Mouse (Mus musculus) macrophage (primary cell): ENCODE data around the gene Fhl3. TPM values are rescaled to one million over a fixed set of nuclear protein-coding genes. Genes with fewer than 3 reads are reported as not detected.

Source experiments
- H3K27ac ChIP-seq: fragments of 350-480 bp; formaldehyde crosslinking; 2 replicates; pipeline ENCODE4 v1.9.0; 2021
- H3K36me3 ChIP-seq: fragments of 350-480 bp; formaldehyde crosslinking; 2 replicates; pipeline ENCODE4 v1.9.0; 2021; ENCODE audit errors: inconsistent target
- H3K4me3 ChIP-seq: fragments of 350-480 bp; formaldehyde crosslinking; 2 replicates; pipeline ENCODE4 v1.9.0; 2021; ENCODE audit errors: inconsistent target
- H3K79me2 ChIP-seq: fragments of 350-480 bp; formaldehyde crosslinking; 2 replicates; pipeline ENCODE4 v1.9.0; 2021; ENCODE audit errors: inconsistent target
- WGBS: methylation state at CpG from one replicate; pipeline ENCODE4 v1.1.7; 2026; ENCODE audit warnings: inconsistent platforms; ENCODE audit not compliant: missing documents; 5-methylcytosine and 5-hydroxymethylcytosine counted together
- polyA plus RNA-seq: library from polyadenylated mRNA; stranded (reverse); fragments of 250-400 nt; gene quantifications from 3 replicates; pipeline ENCODE4 v1.2.4, GENCODE M21; 2018; ENCODE audit warnings: inconsistent platforms

Gene Fhl3
- polyA plus RNA-seq, 1 experiment from 2014 or later = 24.2 TPM

DNA sequence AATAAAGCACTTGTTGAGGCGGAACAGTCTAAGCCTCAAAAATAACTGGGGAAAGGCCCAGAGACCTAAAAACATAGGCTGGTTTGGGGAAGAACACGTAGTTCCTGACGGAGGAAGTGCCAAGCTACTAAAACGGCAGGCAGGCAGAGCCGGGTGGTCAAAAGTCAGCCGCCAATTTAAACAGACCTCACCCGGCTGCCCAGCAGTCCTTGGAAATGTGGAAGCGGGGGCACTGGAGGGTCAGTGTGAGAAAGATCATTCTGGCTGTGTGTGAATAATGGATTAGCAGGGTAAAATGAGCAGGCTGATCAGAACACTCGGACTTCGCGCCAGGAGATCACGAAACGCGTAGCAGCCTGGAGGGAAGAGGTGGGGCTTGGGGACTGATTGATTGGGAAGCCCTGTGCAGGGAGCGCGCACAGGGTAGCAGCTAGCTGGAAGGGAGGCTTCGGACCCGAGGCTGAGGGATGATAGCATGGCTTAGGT, 9.5 kb downstream of the Fhl3 start:
- H3K36me3 ChIP-seq = peaks cover 9% of the 10 kb centered on the region; the same call in 1 of the 2 replicates
- WGBS = 1% methylated on average over 18 of the region's 18 CpGs
- peaks cover 29% of the 10 kb centered on the region for H3K79me2 ChIP-seq
- H3K4me3 ChIP-seq = peak overlapping the region; percentile 20
- H3K27ac ChIP-seq = peak overlapping the region; percentile 99

DNA sequence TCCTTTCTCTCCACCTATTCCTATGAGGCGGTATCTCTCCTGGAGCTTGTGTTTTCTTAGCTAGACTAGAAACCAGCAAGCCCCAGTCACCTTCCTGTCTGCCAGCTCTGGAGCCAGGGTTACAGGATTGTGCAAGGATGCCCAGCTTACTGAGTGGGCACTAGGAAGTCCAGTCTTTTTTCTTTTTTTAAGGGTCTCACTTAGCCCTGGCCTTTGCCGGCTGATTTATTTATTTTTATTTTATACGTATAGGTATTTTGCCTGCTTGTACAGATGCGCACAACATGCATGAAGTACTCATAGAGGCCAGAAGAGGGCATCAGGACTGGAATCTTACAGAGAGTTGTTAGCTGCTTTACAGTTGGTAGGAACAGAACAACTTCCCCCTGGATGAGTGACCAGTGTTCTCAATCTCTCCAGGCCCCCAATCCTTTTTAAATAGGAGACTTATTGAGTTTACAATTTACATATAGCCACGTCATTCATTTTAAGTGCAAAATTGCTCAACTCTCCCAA, 10.3 kb downstream of the Fhl3 start:
- peaks cover 31% of the 10 kb centered on the region for H3K79me2 ChIP-seq
- peak overlapping the region; percentile 99 for H3K27ac ChIP-seq
- H3K36me3 ChIP-seq = peaks cover 9% of the 10 kb centered on the region; the same call in 1 of the 2 replicates
- no peak overlapping the region for H3K4me3 ChIP-seq
- 0% methylated on average over 5 of the region's 5 CpGs for WGBS

DNA sequence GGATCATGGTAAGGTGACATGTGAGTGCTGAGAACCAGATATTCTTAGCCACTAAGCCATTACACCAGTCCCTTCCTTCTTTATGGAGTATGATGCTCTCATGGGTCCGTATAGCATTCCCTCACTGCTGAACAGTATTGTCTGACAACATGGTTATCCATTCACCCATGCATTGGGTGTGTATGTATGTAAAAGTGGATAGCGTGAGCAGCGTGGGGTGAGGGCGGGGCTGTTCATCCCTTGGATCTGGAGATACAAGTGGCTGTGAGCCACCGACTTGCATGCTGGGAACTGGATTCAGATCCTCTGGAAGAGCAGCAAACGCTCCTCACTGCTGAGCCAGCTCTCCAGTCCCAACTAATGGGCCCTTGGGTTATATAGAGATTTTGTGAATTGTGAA, 12.1 kb downstream of the Fhl3 start:
- Histone ChIP-seq H3K36me3 (peaks cover 1% of the 10 kb centered on the region; the same call in 1 of the 2 replicates), H3K4me3 (no peak overlapping the region), H3K79me2 (peaks cover 28% of the 10 kb centered on the region), H3K27ac (no peak overlapping the region)
- 96% methylated on average over 6 of the region's 6 CpGs for WGBS

DNA sequence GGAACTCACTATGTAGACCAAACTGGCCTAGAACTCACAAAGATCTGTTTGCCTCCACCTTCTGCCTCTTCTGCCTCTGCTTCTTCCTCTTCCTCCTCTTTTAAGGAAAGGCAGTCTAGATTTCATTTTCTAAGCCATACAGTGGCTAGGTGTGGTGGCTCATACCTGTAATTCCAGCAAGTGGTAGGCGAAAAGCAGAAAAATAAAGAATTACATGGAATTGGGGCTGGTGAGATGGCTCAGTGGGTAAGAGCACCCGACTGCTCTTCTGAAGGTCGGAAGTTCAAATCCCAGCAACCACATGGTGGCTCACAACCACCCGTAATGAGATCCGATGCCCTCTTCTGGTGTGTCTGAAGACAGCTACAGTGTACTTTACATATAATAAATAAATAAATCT, 13.3 kb downstream of the Fhl3 start:
- Histone ChIP-seq H3K36me3 (peaks cover 14% of the 10 kb centered on the region), H3K27ac (peak overlapping the region; percentile 74; the same call in 1 of the 2 replicates), H3K79me2 (peaks cover 26% of the 10 kb centered on the region), H3K4me3 (peak overlapping the region; percentile 89; the same call in 1 of the 2 replicates)
- 100% methylated on average over 3 of the region's 5 CpGs for WGBS

DNA sequence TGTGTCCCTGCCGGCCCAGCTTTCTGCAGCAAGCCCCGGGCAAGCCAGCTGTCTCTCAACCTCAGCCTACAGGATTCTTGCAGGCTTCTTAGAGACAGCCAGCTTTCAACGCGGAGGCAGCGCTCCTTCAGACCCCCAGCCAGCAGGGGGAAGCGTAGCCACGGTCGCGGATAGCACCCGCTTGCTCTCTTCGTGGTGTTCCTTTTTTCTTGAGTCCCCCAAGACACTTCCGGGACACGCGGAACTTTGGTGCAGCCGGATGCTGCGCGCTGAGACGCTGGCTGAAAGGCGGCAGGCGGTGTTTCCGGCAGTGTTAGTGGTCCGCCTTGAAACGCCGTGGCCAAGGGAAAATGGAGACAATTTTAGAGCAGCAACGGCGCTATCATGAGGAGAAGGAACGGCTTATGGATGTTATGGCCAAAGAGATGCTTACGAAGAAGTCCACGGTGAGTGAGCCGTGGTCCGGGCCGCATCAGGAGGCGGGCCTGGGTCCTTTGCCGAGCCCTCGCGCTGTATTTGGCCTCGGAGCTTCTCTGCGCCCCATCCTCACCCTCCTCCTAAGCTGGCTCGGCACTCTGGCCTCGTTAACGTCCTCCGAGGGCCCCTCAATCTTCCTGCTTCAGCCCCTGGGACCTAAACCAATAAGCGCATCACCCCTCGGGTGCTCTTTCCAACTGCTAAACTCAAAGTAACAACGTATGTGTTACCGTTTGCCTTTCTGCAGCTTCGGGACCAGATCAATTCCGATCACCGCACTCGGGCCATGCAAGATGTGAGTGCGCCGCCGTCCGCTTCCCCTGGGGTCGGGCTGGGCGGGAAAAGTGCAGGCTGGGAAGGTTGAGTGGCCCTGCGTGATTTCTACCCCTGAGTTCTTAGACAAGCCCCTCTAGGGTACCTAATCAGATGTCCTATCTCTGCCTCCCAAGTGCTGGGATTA, 14.3 kb downstream of the Fhl3 start, which contains the start of gene Sf3a3:
TSS of gene Sf3a3 (plus strand) at position 232 of the 937 bp plus-strand sequence.
- WGBS = under 1% methylated on average over 55 of the region's 57 CpGs
- Histone ChIP-seq H3K4me3 (peak within 1 kb of the TSS; percentile 89), H3K27ac (peak within 1 kb of the TSS; percentile 74), H3K36me3 (peaks cover 23% of the 10 kb centered on the region), H3K79me2 (peaks cover 26% of the 10 kb centered on the region)

DNA sequence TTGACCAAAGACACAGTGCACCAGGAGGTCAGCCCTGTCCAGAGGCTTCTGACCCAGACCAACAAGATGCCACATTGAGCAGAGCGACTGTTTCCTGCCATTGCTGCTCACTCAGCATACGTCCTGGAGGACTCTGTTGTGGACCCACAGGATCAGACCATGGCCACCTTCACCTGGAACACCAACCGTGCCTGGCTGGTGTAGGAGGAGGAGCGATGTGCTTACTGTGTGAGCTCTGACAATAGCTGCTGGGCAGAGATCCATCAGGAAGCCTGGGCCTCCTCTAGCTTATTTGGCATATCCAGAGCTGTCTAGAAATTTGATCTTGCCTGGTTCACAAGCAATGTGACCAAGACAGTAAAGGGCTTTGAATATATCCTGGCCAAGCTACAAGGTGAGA, 18.6 kb downstream of the Fhl3 start:
- Histone ChIP-seq H3K27ac (no peak overlapping the region), H3K4me3 (no peak overlapping the region), H3K79me2 (peaks cover 26% of the 10 kb centered on the region), H3K36me3 (peaks cover 60% of the 10 kb centered on the region)
- WGBS = 94% methylated on average over 4 of the region's 4 CpGs

DNA sequence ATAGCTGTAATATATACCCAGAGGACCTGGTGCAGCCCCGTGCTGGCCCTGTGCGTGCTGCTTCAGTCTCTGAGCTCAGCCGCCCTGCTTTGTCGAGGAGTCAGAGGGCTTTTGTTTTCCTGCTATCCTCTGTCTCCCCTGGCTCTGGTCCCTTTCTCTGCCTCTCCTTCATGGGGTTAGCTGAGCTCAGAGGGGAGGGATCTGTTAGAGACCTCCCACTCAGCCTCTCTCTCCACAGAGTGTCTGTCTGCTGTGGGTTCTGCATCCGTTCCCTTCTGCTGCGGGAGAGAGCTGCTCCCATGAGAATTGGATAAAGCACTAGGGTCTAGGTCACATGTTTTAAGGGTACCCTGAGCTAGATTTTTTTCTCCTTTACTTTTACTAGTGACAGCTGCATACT, 25.6 kb downstream of the Fhl3 start:
- no peak overlapping the region for H3K4me3 ChIP-seq
- H3K79me2 ChIP-seq = no peaks in the 10 kb centered on the region
- WGBS = 95% methylated on average over 6 of the region's 6 CpGs
- H3K27ac ChIP-seq = no peak overlapping the region
- H3K36me3 ChIP-seq = peaks cover 96% of the 10 kb centered on the region

DNA sequence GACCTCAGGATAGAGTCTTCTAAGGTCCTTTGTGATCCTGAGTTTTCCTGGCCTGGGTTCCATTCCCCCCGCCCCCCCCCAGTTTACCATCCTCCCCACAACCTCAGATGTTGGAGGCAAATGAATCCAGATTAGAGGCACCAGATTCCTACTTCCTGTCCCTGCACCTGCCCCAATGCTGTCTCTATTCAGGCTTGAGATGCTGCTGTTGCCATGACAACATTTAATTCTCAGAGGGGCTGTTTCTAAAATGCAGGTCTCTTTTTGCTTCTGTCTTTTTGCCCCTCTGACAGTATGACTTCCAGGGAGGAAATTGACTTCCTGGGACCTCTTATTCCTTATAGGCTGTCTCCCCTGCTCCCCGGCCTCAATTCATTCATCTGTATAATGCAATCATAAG, 36.5 kb downstream of the Fhl3 start:
- no peaks in the 10 kb centered on the region for H3K79me2 ChIP-seq
- no peaks in the 10 kb centered on the region; the same call in 1 of the 2 replicates for H3K36me3 ChIP-seq
- H3K4me3 ChIP-seq = no peak overlapping the region
- 100% methylated on average over 2 of the region's 2 CpGs for WGBS
- H3K27ac ChIP-seq = no peak overlapping the region; the same call in 1 of the 2 replicates

DNA sequence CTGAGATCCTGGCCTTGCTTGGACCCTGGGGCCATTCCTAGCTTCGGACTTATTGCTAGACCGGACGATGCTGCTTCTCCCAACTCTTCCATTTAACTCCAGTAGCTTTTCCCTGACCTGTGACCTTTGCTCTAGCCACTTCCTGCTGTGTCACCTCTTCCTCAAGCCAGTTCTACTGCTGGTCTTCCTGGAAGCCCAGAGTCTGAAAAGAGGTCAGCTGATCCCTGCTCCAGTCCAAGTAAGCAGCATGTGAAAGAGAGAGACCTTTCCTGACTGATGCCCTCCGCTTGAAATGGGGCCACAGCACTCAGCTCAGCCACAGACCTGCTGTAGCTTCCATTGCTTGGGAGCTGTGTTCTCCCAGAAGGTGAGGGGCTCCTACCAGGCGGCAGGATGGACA, 37.0 kb downstream of the Fhl3 start:
- no peak overlapping the region; the same call in 1 of the 2 replicates for H3K4me3 ChIP-seq
- WGBS = 92% methylated on average over 5 of the region's 5 CpGs
- peak overlapping the region; percentile 91 for H3K27ac ChIP-seq
- peaks cover 5% of the 10 kb centered on the region; the same call in 1 of the 2 replicates for H3K79me2 ChIP-seq
- no peaks in the 10 kb centered on the region for H3K36me3 ChIP-seq

DNA sequence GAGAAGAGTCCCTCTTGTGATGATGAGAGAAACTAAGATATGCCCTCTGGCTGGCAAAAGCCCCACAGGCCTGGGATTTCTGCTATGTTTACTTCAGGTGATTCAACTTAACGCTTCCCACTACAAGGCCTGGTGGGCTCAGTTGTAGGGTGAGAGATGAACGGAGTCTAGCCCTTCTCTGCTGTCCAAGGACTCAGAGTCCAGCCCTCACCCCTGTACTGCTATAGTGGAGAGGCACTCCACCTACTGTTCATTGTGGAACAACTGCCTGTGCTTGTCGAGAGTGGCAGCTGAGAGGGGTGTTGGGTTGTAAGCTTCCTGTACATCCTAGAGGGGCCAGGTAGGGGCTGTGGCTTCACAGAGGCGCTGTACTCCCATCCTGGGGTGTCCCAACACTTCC, 37.5 kb downstream of the Fhl3 start:
- H3K36me3 ChIP-seq = no peaks in the 10 kb centered on the region
- H3K4me3 ChIP-seq = no peak overlapping the region; the same call in 1 of the 2 replicates
- 37% methylated on average over 4 of the region's 4 CpGs for WGBS
- peak overlapping the region; percentile 91 for H3K27ac ChIP-seq
- H3K79me2 ChIP-seq = peaks cover 10% of the 10 kb centered on the region; the same call in 1 of the 2 replicates

DNA sequence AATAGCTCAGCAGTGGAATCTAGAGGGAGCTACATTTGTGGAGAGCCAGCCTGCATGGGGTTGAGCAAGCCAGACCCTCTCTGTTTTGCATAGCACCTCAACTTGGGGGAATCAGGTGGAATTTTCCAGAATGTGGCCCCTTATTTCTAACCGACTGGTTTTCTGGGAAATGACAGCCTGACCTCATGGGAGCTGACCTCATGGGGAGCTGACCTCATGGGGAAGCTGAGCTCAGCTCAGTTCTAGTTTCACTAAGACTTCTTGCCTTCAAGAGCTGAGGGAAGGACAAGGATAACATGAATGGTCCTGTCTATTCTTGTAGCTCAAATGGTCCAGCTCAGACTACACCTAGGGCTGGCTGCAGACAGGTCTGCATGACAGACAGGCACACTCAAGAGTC, 38.3 kb downstream of the Fhl3 start:
- no peak overlapping the region for H3K4me3 ChIP-seq
- peak overlapping the region; percentile 91 for H3K27ac ChIP-seq

DNA sequence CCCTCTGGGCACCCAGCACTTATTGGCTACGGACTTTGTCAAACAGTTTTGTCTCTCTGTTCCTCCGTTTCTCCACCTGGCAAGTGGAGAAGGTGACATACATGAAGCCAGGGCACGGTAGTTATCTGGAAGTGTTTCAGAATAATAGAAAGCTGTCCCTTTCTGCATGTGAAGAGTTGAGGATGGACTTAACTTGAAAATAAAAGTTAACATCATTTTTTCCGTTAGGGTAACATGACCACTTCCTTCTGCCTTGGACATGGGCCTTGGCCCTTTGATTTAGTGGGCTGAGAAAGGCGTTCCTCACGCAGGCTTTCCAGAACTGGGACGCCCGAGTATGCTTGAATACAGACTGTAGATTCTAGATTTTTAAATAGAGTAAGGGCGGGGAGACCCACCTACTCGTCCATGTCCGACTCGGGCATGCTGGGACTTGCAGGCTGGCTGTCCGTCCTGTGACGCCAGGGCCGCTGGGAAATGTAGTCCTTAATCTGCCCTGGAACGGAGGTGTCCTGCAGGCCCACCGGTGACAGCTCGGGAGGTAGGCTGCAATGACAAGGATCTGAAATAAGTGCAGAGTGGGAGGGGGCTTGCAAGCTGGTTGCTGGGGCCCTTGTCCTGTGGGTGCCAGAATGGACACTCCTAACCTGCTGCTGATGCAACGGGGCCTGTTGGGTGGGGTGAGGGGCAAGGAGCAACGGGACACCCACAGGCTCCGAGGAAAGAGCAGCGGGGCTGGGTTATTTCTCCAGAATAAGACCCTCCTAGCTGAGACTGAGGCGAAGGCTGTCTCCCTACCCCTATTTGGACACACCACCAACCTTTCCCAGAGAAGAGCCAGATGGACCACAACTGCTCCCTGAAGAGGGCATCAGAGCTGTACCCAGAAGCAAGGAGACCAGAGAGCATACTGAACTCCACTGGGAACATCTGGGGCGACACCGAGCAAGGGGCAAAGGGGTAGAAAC, 41.2 kb downstream of the Fhl3 start, which contains the start of gene Inpp5b:
TSS of gene Inpp5b (plus strand) at position 475 of the 968 bp plus-strand sequence.
- Histone ChIP-seq H3K27ac (peak within 1 kb of the TSS; percentile 80), H3K79me2 (peaks cover 10% of the 10 kb centered on the region; the same call in 1 of the 2 replicates), H3K36me3 (peaks cover 11% of the 10 kb centered on the region; the same call in 1 of the 2 replicates), H3K4me3 (peak within 1 kb of the TSS; percentile 88)
- 6% methylated on average over 24 of the region's 25 CpGs for WGBS

More for the DNA sequence above, 38.3 kb downstream of the Fhl3 start:
- 36% methylated on average over 1 of the region's 1 CpGs for WGBS
- peaks cover 10% of the 10 kb centered on the region; the same call in 1 of the 2 replicates for H3K79me2 ChIP-seq
- H3K36me3 ChIP-seq = no peaks in the 10 kb centered on the region

DNA sequence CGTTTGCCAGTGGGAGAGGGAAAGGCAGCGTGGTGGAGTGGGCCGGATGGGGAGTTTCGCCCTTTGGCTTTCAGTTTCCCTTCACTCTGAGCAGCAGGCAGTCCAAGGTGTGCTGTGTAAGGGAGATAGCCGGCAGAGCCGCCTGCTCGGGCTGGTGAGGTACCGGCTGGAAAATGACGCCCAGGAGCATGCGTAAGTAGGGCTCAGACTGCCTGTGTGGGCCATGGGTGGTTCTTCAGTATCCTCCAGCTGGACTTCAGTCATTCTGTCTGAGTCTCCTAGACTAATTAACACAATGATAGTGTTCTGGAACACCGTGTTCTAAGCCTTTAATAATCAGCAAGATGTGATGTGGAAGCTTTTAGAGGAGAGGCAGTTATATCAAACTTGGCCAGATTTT, 42.3 kb downstream of the Fhl3 start:
- H3K36me3 ChIP-seq = peaks cover 16% of the 10 kb centered on the region; the same call in 1 of the 2 replicates
- peaks cover 10% of the 10 kb centered on the region; the same call in 1 of the 2 replicates for H3K79me2 ChIP-seq
- no peak overlapping the region for H3K27ac ChIP-seq
- 91% methylated on average over 11 of the region's 11 CpGs for WGBS
- H3K4me3 ChIP-seq = no peak overlapping the region
